Mouse (Mus musculus): ENCODE measurements around the gene Cda.

Cda gene

DNA sequence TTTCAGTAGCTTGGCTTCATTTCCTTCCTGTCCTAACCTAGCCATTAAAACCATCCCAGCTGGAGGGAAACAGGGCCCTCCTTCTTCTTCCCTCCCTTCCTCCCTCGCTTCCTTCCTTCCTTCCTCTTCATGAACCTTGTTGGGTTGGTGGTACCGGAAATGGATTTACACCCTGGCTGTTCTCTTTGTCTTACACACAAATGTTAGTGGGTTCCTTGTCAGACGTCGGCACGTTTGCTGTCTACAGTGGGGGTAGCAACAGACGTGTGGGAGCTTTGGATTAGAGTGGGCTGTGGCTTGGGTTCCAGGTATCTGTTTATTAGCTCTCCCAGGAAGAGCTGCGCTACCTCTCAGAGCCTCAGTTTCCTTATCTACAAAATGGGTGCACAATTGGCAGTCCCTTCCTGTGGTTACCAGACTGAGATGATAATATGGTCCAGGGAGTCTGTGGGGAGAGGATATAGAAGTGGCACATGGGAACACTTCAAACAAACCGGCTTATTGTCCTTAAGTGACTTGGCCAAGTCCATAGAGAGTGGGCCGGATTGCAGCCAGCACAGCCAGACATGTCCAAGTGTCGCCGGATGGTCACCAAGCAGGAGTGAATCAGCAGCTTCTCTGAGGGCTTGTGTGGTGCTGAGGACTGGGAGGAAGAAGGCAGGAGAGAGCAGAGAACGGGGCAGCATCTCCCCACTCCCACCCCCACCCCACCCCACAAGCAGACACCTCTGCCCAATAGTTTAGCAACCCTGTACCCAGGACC is 887 bp upstream of the Cda start:
- DNase-seq (ENCODE audit: low spot score in 2 of 2): no peak

DNA sequence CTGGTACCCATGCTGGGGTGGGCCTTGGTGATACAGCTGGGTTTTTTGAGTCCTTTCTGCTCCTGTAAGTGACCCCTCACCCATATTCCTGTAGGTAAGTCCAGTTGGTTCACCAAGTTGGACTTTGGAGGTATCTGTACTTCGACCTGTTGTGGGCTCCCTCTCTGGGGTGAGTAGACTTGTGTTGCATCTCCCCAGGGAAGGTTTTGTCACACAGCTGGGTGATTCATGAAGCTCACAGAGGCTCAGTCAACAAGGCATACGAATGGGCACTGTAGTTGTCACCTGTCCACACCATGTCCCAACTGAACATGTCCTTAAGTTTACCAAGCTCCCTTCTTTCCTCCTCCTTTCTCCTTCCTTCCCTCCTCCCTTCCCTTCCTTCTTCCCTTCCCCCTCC is 1.2 kb downstream of the Cda start:
- DNase-seq (ENCODE audit: low spot score in 2 of 2): no peak

DNA sequence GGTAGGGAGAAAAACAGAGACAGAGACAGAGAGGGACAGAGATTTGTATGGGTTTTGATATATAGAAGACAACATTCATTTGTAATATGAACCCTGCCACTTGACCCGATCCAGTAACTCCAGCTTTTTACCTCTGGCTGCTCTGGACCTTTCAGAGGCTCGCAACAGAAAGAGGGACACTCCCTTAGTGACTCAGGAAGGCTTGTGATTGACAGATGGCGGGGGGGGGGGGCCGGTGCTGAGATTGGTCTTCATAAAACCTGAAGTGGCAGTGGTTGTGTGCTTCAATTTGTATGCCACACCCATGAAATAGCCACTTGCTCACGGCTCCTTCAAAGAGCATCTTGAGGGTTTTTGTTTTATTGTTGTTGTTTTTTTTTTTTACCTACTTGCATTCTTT is 4.3 kb downstream of the Cda start:
- DNase-seq (ENCODE audit: low spot score in 2 of 2): no peak

DNA sequence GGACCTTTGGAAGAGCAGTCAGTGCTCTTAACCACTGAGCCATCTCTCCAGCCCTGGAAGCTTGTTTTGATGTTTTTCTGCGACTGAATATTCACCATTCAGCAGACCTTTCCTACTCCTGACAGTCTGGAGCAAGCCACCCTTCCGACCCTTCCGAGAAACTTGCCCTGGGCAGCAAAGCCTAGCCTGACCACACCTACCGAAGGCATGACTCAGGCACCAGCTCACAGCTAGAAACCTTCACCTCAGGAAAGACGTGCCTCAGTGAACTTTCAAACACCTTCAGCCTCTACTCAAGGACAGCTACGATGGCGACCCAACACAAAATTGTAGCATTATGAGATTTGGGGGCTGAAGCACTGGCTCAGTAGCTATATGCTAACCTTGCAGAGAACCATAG is 4.9 kb downstream of the Cda start:
- no peak for DNase-seq (ENCODE audit: low spot score in 2 of 2)

DNA sequence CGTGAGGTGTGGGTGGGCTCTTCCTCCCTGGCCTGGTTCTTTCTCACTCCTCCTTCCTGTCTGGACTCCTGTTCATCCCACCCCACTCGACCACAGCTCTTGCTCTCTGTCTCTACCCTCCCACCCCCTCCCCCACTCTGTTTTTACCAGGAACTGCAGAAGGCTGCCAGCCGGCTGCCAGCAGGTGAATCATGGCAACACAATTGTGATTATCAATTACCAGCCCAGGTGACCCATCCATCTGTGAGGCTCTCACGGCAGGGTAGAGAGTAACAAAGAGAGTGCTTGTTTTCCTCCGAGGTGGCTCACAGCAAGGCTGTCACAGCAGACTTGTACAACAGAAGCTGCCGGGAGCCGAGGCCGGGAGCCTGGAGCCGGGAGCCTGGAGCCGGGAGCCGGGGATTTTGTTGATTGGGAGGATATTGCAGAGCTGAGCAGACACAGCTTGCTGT is 6.4 kb downstream of the Cda start:
- no peak for DNase-seq (ENCODE audit: low spot score in 2 of 2)

DNA sequence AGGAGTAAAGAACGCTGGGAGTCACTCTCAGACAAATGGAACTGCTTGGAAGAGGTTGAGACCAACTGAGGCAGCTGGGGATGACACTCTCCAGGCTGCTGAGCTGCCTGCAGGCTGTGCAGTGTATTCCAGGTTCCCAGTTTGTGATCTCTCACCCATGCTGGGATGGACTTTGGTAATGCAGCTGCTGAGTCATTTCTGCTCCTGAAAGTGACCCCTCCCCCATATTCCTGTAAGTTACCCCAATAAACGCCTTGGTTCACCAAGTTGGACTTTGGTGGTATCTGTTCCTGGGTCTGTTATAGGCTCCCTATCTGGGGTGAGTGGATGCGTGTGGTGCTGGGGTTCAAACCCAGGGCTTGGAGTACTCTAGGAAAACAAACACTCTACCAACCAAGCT is 9.6 kb downstream of the Cda start:
- DNase-seq (ENCODE audit: low spot score in 2 of 2): no peak

DNA sequence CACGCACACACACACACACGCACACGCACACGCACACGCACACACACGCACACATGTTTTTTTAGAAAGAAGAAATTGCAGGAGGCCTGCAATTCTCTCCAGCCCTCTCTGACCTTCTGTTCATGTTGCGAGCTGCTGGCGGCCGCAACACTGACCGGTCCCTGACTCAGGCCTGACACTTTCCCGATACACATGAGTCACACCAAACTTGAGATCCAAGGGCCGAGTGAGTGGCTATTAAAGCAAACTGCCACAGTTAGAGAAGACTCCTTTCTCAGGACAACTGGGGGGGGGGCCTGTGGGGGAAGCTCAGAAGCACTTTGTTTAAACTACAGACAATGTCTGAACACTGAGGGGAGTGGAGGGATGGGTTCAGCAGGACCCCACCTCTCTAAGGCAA is 11.2 kb downstream of the Cda start:
- no peak for DNase-seq (ENCODE audit: low spot score in 2 of 2)

DNA sequence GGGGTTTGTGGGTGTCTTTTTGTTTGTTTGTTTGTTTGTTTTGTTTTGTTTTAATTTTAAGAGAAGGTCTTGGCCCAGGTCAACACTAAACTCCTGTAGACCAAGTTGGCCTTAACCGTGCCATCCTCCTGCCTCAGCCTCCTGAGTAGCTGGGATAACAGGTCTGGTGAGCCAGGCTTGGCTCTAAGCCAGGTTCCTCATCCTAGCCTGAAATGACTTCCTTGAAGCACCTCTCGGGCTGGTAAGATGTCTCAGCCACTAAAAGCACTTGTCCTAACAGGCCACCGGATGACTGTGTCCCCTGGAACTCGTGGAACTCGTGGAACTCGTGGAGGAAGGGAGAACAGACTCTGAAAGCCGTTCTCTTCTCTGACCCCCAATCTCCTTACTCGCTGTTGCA is 11.7 kb downstream of the Cda start:
- DNase-seq (ENCODE audit: low spot score in 2 of 2): no peak

DNA sequence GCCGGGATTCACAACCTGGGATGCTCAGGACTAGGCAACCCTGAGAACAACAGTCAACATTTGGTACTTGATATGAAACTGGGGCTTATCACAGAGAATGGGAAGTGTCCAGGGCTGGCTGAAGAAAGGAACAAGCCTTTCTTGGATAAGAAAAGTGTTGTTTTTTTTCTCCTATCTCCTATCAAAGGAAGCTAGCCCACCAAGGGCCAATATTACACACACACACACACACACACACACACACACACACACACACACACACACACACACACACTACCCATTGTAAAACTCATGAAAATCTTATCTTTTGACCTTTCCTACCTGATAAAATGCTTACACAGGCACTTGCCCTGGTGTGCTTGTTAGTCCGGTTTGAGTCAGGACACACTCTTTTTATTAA is 12.3 kb downstream of the Cda start:
- no peak for DNase-seq (ENCODE audit: low spot score in 2 of 2)

DNA sequence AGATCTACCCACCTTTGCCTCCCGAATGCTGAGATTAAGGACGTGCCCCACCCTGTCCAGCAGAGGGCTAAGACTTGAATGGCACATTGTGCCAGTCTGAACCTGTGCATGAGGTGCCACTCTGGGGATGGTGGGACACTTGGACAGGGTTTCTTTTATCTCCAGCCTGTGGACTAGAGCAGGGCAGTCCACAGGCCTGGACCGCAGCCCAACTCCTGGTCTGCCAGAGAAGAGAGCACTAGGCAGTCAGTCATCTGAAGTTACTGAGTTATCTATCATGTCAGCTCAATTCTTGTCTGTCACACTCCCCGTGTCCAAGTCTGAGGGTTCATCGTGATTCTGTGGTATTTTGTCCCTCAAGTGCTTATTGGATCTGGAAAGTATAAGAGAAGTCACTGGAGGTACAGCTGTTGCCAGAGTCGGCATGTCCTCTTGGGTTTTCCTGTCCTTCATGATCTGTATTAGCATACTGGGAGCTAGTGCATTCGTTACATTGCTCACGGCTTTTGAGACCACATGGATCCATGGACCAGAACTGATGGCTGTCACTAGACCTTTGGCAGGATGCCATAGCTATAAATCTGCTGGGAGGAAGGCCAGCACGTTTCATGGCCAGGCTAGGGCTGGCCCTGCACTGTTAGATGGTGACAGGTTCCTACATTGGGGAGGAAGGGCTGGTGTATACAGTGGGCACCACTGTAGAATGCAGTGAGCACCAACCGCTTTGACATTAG is 14.2 kb downstream of the Cda start:
- DNase-seq (ENCODE audit: low spot score in 2 of 2): no peak

DNA sequence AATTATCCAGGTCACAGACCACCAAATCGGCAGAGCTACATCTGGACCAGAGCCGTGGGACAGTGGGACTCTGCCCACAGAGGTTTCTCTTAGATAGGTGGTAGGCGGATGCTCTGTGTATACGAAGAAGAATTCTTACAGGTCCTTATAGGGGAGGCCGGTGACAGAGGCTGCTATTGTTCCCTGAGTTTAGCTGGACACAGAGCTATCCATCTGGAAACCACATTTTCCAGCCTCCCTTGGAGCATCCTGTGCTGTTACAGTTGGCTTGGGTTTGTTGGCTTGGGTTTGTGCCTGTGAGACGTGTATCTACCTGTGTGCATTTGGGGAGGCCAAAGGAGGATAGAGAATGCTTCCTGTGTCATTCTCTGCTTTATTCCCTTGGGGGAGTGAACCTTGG is 15.1 kb downstream of the Cda start:
- no peak for DNase-seq (ENCODE audit: low spot score in 2 of 2)

DNA sequence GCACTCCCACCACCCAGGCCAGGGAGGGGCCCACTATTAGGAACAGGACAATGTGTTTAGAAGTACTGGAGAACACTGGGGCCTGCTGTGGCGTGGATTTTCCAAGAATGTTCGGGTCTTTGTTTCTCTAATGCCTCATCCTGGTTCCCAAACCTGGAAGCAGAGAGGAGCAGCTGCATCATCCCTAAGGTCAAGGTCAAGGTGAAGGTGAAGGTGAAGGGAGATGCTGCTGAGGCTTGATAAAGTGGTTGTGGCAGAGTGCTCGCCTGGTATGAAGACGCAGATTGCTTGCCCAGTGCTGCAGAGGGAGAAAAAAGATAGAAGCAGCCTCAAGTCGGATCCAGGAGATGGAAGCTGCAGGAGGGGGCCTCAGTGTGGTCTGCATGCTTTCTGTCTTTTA is 16.0 kb downstream of the Cda start:
- no peak for DNase-seq (ENCODE audit: low spot score in 2 of 2)

DNA sequence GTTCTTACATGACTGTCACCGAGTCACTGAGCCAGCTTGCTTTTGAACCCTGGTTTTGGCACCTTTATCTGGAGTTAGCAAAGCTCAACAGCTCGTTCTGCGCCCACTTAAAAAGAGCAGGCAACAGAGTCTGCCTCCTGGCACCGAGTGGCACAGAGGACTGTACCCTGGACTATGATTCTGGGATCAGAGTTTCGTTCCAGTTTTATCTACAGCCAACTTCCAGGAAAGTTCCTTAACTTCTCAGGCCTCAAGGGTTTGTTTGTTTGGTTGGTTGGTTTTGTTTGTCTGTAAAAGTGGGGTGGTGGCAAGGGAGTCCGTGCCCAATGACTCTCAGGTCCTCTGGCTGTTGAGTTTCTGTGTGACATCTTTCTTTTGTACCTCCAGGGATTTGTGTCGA is 19.1 kb downstream of the Cda start:
- DNase-seq (ENCODE audit: low spot score in 2 of 2): no peak

DNA sequence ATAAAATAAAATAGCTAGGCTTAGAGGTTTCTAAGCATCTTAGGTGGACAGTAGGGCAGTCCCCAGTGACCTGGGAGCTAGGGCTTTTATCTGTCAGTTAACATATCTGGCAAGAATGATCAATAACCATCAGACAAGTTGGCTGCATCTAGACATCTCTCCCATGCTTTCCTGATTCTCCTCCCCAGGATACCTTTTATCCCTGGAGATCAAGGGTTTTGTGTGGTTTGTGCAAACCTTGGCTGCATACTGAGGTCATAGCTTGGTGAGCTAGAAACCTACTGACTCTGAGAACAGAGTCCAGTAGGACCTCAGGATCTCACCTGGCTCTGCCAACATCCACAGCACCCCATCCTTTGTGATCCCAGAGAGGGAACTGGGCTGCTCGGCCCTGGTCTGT is 20.5 kb downstream of the Cda start:
- DNase-seq (ENCODE audit: low spot score in 2 of 2): no peak

DNA sequence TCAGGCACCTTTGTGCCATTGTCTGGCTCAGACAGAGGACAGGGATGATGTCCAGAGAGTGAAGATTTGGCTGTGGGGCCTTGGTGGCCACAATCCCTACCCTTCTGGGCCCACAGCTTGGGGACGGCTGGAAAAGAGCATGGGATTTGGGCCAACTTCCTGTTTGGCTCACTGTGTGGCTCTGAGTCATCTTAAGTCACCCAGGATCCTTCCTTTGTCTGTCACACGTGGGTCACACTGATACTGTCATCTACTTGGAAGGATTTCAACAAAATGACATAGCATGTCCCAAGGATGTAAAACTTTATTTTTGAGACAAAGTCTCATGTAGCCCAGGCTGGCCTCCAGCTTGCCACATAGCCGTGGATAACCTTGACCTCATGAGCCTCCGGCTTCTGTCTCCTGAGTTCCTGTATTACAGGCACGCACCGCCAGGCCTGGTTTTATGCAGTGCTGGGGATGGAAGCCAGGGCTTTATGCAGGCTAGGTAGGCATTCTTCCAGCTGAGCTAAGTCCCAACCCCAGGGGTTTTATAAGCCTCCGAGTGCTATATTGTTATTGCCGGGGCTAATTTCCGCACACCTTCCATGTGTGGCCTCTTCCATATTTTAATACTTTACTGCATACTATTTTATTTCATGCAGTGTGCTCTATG is 22.8 kb downstream of the Cda start:
- DNase-seq (ENCODE audit: low spot score in 2 of 2): no peak

DNA sequence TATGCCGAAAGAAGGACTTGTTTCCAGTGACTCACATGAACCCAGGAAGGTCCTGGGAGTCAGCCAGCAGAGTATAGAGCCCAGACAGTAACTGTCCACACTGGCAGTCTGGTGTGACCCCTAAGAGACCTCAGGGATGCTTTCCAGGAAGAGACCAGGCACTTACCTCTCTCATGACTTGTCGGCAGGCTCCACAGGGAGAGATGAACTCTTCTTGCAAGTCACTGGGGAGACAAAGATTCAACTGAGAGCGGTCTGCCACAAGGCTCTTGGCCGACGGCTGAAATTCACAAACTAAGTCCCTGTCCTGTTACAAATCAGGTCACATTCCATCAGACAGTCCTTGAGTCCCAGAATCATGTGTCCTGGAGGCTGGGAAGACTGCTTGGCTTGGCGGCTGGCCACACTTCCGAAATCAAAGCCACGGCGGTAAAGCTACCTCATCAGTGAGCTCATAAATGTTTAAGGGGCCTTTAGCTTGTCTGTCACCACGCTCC is 24.4 kb downstream of the Cda start:
- DNase-seq (ENCODE audit: low spot score in 2 of 2): no peak

DNA sequence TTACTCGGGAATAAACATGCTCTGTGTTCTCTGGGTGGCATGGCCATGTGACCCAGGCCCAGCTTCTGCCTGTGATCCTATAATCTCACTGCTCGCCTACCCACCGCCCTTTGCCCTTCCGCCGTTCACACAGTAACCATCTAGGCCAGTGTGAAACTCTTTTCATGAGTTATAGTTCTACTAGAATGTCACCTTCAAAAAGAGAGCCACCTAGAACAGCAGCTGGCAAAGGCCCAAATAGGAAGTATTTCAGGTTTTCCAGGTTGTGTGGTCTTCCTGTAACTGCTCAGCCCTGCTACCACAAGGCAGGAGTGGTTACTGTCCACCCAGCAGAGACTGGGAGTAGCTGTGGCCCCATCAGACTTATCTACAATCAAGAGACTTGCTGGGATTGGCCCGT is 25.0 kb downstream of the Cda start:
- DNase-seq (ENCODE audit: low spot score in 2 of 2): no peak

DNA sequence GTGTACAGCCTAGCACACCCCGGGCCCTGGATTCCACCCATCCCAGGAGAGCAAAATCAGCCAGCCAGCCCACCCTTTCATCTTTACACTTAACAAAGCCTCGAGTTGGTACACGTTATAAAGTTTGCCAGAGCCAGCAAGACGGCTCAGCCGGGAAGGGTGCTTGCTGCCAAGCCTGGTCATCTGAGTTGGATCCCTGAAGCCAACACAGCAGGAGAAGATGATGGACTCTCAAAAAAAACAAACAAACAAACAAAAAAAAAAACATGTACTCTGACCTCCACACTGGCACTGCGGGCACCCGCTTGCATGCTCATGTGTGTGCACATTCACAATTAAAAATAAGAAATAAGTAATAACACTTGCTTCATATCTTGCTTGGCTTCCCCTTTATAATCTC is 25.7 kb downstream of the Cda start:
- DNase-seq (ENCODE audit: low spot score in 2 of 2): no peak

DNA sequence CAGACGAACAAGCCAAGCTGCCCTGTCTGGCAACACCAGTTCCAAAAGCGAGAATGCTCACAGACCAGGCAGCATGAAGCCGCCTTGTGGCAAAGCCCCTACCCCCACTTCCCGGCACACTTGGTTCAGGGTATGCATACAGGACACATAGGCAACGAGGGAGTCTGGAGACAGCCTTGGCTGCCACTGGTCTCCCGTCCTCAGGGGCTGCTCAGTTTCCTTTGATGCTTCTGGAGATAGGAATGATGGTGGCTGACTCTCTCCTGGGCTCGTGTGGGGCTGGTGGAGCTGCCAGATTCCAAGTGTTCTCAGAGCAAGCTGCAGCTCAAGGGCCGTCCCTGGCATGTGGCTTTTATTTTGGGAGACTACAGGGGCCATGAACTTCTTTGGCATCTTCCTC is 26.4 kb downstream of the Cda start:
- DNase-seq (ENCODE audit: low spot score in 2 of 2): no peak

DNA sequence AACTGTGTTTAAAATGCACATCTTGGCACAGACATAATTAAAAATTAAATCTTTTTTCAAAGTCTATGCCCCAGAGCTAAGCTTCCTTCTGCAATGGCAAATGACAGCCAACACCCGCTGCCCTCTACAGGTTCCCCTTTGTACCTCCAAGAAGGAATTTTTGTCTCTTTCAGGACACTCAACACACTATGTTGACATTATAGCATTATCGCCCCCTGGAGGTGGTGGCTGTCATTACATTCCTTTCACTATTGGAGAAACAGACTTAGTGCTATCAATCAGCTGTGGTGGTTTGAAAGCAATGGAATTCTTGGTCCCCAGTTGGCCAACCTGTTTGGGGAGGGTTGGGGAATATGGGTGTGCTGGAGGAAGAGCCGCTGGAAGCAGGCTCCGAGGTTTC is 27.8 kb downstream of the Cda start:
- no peak for DNase-seq (ENCODE audit: low spot score in 2 of 2)

DNA sequence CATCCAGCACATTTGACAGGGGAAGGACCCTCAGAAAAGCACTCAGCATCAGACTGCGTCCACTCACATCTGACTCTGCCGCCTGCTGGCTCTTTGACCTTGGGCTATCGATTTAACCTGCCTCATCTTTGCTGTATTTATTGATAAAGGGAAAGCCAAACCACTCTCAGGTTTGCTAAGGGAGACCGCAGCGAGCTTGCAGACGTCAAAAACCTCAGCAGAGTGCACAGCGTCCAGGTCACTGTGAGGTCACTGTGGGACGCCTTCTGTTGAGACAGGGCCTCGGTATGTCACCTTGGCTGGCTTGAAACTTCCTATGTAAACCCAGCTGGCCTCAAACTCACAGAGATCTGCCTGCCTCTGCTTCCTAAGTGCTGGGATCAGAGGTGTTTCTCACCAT is 30.5 kb downstream of the Cda start:
- DNase-seq (ENCODE audit: low spot score in 2 of 2): no peak

DNA sequence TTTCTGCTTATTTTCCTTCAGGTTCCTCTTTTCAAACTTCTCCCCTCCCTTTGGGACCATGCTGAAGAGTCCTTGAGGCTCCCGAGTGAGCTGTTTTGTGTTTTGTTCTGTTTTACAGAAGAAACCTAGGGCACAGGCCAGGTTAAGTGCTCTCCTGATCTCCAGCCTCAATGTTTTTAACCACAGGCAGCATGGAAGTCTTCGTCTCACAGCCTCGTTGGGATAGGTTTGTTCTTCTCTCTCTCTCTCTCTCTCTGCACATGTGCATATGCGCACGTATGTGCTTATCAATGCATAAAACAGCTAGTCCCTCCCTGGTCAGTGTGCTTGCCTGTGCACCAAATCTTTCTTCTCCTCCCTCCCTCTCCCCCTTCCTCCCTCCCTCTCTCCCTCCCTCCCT is 30.9 kb downstream of the Cda start:
- no peak for DNase-seq (ENCODE audit: low spot score in 2 of 2)

DNA sequence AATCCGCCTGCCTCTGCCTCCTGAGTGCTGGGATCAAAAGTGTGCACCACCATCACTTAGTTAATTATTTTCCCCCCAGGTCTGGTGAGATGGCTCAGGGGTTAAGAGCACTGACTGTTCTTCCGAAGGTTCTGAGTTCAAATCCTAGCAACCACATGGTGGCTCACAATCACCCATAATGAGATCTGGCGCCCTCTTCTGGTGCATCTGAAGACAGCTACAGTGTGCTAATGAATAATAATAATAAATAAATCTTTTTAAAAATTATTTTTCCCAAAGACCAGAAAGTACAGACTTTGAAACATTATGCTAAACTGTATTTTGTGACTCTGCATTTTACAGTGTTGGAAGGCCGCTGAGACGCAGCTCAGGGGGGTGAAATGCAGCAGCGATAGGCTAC is 32.1 kb downstream of the Cda start:
- DNase-seq (ENCODE audit: low spot score in 2 of 2): no peak

Measured in spleen, postnatal 36 days (tissue).